Mouse (Mus musculus): Measurements from ENCODE around the gene Pdzk1ip1.

The Pdzk1ip1 gene

DNA sequence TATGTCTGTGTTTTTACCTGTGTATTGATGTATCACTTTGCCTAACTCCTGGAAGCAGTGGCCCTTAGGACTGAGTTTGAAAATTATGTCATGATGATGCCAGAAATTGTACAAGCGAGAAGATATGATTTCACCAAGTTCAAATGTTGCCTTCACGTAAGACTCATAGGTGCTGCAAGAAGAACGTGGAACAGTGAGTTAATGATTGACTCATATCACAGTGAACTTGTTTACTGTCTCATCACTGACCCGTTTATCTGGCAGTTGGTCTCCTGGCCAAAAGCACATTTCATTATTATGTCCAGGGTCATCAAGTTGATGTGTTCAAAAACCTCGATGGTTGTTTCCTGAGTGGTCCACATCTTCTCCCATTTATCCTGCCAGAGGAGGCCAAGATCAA, 33.1 kb downstream of the Pdzk1ip1 start:
- no peak for DNase-seq (ENCODE audit: low read depth, low spot score)

DNA sequence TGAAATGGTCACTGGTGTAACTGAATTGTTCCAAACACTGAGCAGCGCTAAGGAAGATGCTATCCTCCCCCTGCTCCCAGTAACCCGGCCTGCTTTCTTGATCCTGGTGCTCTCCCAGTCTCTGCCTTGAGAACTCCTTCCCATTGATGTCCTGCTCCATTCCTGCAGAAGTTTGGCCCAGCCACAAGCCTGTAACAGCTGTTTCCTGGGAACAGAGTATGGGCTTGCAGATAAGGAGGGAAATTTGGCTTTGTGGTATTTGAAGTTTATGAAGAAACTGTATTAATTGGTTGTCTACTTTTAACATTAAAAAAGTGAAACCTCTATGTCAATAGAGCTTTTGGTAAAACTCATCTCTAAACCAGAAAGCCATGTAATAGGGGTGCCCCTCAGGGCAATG, 35.0 kb downstream of the Pdzk1ip1 start:
- DNase-seq (ENCODE audit: low read depth, low spot score), result no peak

DNA sequence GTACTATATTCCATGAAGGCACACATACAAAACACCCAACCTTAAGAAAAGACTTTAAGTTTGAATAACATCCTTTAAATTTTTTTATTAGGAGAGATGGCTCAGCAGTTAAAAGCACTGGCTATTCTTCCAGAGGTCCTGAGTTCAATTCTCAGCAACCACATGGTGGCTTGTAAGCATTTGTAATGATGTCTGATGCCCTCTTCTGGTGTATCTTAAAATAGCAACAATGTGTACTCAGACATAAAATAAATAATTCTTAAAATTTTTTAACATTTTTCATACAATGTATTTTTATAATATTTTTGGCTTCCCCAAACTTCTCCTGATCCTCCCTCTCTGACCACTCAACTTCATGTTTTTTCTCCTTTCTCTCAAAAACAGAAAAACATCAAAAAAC, 36.2 kb downstream of the Pdzk1ip1 start:
- DNase-seq (ENCODE audit: low read depth, low spot score), result no peak

DNA sequence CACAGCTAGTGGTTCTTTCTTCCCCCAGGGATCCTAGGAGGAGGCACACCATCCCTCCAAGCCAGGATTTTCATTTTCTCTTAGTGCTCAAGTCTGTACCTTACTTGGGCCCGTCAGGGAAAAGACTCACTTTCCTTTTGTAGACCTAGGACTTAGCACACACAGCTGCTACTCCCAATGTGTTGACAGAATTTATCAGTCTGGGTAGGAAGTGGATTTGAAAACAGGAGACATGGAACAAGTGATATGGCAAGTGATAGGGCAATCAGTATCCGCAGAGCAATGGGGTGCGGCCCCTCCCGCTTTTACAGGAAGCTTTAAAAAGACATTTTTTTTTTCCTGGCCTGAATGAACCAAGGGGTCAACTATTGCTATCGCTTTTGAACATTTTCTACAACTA, 44.6 kb downstream of the Pdzk1ip1 start:
- no peak for DNase-seq (ENCODE audit: low read depth, low spot score)

DNA sequence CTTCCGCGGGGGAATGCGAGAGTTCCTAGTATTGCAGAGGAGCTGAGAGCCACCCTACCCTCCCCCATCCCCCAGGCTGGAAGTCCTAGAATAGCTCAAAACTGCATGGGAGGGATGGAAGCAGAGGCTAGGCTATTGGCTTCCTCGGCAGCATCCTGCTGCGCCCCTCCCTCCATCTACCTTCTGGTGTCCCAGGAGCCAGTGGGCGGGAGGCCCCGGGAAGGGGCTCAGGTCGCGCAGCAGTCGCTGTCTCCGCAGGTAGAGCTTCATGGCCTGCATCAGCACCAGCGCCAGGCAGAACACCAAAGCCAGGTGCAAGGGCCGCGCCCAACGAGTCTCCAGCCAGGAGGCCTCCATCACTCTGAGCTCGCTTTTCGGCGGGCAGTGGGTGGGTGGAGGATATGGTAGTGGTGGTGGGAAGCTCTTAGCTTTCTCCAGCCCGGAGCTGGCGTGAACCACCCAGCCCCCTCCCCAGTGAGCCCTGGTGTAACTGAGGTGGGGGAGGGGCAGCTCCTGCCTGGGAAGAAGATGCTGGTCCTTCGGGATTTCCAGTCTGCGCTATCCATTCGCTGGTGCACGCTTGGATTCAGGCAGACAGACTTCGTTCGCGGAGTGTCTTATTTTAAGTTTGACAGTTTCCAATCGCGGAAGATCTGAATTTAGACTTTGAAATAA, 45.2 kb downstream of the Pdzk1ip1 start, which contains the start of gene Cyp4x1:
Gene Cyp4x1, minus strand, starts transcription at position 661 of the 675 bp plus-strand sequence.
- no peak for DNase-seq (ENCODE audit: low read depth, low spot score)

DNA sequence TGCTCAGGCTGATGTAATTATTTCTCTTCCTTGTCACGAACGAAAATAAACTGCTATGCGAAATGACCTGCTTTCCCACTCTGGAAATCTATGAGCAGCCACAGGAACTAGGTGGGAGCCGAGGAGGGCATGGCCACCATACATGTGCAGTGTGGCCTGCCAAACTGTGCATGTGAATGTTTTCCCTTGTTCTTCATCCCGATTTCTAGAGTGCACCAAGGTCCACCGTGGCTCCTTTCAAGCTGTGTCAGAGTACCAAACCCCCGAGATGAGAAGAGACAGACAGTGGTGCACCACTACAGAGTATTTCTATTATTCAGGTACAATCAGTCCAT, 45.8 kb downstream of the Pdzk1ip1 start:
- no peak for DNase-seq (ENCODE audit: low read depth, low spot score)
